Mouse (Mus musculus) midbrain, embryonic 15.5 days (tissue): ENCODE measurements at regions not wholly inside any gene's neighbourhood (a gene's known extent, or its start where the extent isn't known, plus 50 kb on each side); places are given as distances from the start of the nearest gene placed in this dataset.

ENCODE experiments used
- ATAC-seq: fragments of 200-750 bp; cut with Nextera tagmentation; replicated peaks from 2 replicates; pipeline ENCODE4 v1.8.0; 2017; ENCODE audit warnings: moderate TSS enrichment
- H3K27ac ChIP-seq: fragments of 300-500 bp; sonication (generic); 2 replicates; pipeline ENCODE4 v1.5.1; 2015; ENCODE audit warnings: mild to moderate bottlenecking, inconsistent platforms
- H3K27me3 ChIP-seq: fragments of 300-500 bp; sonication (generic); replicated peaks from 2 replicates; pipeline ENCODE4 v1.6.1; 2015; ENCODE audit warnings: inconsistent platforms
- H3K36me3 ChIP-seq: fragments of 300-500 bp; sonication (generic); replicated peaks from 2 replicates; pipeline ENCODE4 v1.6.1; 2015; ENCODE audit warnings: inconsistent platforms
- H3K4me1 ChIP-seq: fragments of 300-500 bp; sonication (generic); 2 replicates; pipeline ENCODE4 v1.6.1; 2015; ENCODE audit warnings: inconsistent platforms
- H3K4me2 ChIP-seq: fragments of 300-500 bp; sonication (generic); 2 replicates; pipeline ENCODE4 v1.6.1; 2015; ENCODE audit warnings: inconsistent platforms, mild to moderate bottlenecking, moderate library complexity
- H3K4me3 ChIP-seq: fragments of 300-500 bp; sonication (generic); 2 replicates; pipeline ENCODE4 v1.5.1; 2015; ENCODE audit warnings: mild to moderate bottlenecking, inconsistent platforms
- H3K9ac ChIP-seq: fragments of 300-500 bp; sonication (generic); 2 replicates; pipeline ENCODE4 v1.6.1; 2015; ENCODE audit warnings: mild to moderate bottlenecking, inconsistent platforms
- H3K9me3 ChIP-seq: fragments of 300-500 bp; sonication (generic); 2 replicates; pipeline ENCODE4 v1.6.1; 2016; ENCODE audit warnings: inconsistent platforms
- WGBS: fragments of 180-500 bp; shearing (Covaris S2); methylation state at CpG from one replicate; pipeline ENCODE4 v1.1.7; 2015; ENCODE audit warnings: mixed read lengths; 5-methylcytosine and 5-hydroxymethylcytosine counted together

- peak overlapping the region; percentile 68 for H3K27ac ChIP-seq
- WGBS: 76% methylated on average over 11 of the region's 11 CpGs
- no peak overlapping the region for H3K4me3 ChIP-seq
- H3K4me1 ChIP-seq: peaks cover 23% of the 10 kb centered on the region
- H3K9ac ChIP-seq: no peak overlapping the region
- 0 out of 2 replicates have a peak, but pooled peaks cover 5% of the 10 kb centered on the region for H3K9me3 ChIP-seq
- no peak overlapping the region for H3K4me2 ChIP-seq
- H3K36me3 ChIP-seq: no peaks in the 10 kb centered on the region
- no peaks in the 10 kb centered on the region for H3K27me3 ChIP-seq
- no peak for ATAC-seq
These were observed 96.9 kb upstream of the Smarca2 start for GRCm38 (mm10) chr19:26507986-26508385.

DNA sequence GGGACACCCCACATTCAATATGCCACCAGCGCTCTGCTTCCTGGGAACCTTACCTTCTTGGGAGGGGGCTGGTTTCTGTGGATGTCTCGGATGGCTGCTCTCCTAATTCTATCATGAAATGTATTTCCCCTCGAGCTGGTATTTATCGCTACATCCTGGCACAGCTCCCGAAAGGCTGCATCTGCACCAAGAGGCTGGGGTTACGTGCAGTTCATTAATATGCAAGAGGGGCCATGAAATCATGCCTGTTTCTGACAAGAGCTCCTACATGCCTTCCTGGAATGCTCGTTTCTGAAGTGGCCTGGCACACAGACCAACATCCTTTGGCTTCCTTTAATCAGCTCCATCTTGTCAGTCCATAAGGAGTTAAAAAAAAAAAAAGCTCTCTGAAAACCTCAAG, 96.2 kb upstream of the Smarca2 start:
- ATAC-seq: peak; percentile 53; the same call in 1 of the 2 replicates
- Histone ChIP-seq H3K4me2 (peak overlapping the region; percentile 28), H3K27ac (peak overlapping the region; percentile 68), H3K27me3 (no peaks in the 10 kb centered on the region), H3K9me3 (0 out of 2 replicates have a peak, but pooled peaks cover 5% of the 10 kb centered on the region), H3K4me1 (peaks cover 23% of the 10 kb centered on the region), H3K4me3 (no peak overlapping the region), H3K9ac (no peak overlapping the region), H3K36me3 (no peaks in the 10 kb centered on the region)
- WGBS: 22% methylated on average over 7 of the region's 7 CpGs

GRCm38 (mm10) chr19:26509240-26509639, 95.6 kb upstream of the Smarca2 start:
- no peaks in the 10 kb centered on the region for H3K27me3 ChIP-seq
- no peak overlapping the region for H3K9ac ChIP-seq
- H3K4me1 ChIP-seq: peaks cover 23% of the 10 kb centered on the region
- no peaks in the 10 kb centered on the region for H3K36me3 ChIP-seq
- 62% methylated on average over 2 of the region's 2 CpGs for WGBS
- no peak overlapping the region for H3K4me3 ChIP-seq
- H3K9me3 ChIP-seq: 0 out of 2 replicates have a peak, but pooled peaks cover 5% of the 10 kb centered on the region
- peak; percentile 37; the same call in 1 of the 2 replicates for ATAC-seq
- H3K4me2 ChIP-seq: no peak overlapping the region
- peak overlapping the region; percentile 68 for H3K27ac ChIP-seq

GRCm38 (mm10) chr19:26510185-26510584, 94.7 kb upstream of the Smarca2 start:
- Histone ChIP-seq H3K27ac (peak overlapping the region; percentile 68), H3K9me3 (0 out of 2 replicates have a peak, but pooled peaks cover 2% of the 10 kb centered on the region), H3K4me2 (no peak overlapping the region), H3K4me3 (no peak overlapping the region), H3K27me3 (no peaks in the 10 kb centered on the region), H3K36me3 (no peaks in the 10 kb centered on the region), H3K4me1 (peaks cover 23% of the 10 kb centered on the region), H3K9ac (no peak overlapping the region)
- 69% methylated on average over 12 of the region's 12 CpGs for WGBS
- ATAC-seq: no peak; the same call in 1 of the 2 replicates

DNA sequence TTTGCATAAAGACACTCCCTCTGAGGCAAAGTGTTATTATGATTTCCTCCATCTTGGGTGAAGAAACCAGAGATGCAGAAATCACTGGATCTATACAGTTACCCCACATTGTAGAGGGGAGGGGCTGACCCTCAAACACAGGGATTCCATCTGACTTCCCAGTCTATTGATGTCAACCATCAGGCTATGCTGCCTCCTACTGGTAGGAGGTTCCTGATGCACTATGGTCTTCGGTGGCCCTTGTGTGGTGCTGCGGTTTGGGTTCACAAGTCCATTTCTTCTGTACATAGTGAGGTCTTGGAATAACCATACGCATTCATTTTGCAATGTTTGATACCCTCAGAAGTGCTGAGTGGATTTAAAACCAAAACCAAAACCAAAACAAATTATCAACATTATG, 94.0 kb upstream of the Smarca2 start:
- H3K4me1 ChIP-seq: peaks cover 23% of the 10 kb centered on the region
- ATAC-seq: no peak
- H3K36me3 ChIP-seq: no peaks in the 10 kb centered on the region
- no peak overlapping the region for H3K4me2 ChIP-seq
- no peaks in the 10 kb centered on the region for H3K9me3 ChIP-seq
- WGBS: 94% methylated on average over 3 of the region's 3 CpGs
- H3K27me3 ChIP-seq: no peaks in the 10 kb centered on the region
- no peak overlapping the region for H3K9ac ChIP-seq
- H3K4me3 ChIP-seq: no peak overlapping the region
- H3K27ac ChIP-seq: no peak overlapping the region

DNA sequence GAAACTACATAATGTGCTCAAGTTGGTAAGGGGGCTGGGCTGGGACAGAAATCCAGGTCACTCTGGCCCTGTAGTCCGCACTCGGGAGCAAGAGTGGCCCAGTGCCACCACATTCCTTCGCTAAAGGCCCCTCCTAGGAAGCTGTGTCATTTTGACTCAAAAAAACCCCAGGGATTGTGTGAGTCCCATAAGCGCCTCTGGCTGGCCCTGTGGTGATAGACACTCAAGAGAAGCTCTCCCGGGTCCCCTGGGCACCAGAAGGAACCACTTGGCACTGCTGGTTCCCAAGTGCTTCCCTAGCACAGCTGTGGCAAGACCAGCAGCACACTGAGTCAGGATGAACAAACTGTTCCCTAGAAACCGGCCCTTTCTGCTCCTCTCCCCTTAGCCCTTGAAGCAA, 93.1 kb upstream of the Smarca2 start:
- H3K9ac ChIP-seq: no peak overlapping the region
- H3K4me3 ChIP-seq: no peak overlapping the region
- 73% methylated on average over 6 of the region's 6 CpGs for WGBS
- no peaks in the 10 kb centered on the region for H3K9me3 ChIP-seq
- no peaks in the 10 kb centered on the region for H3K27me3 ChIP-seq
- H3K4me2 ChIP-seq: no peak overlapping the region
- peaks cover 23% of the 10 kb centered on the region for H3K4me1 ChIP-seq
- H3K36me3 ChIP-seq: no peaks in the 10 kb centered on the region
- H3K27ac ChIP-seq: no peak overlapping the region
- ATAC-seq: 0 out of 2 replicates have a peak, but pooled peaks have one; percentile 48

DNA sequence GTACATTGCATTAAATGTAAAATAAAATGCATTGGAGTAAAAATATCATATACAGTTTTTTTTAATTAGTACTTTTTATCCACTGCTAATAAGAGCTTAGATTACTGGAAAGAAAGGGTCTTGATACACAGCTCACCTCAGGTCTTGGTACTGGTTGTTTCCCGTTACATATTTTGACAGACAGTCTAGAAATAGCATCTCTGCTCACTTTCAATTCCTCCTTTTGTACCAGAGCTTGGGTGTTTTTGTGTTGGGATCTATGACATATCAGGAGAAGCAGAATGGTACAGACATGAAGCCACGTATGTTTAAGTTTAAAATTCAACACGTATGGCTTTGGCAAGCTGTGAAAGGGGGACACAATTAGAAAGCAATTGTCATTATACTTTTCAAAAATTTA, 80.3 kb upstream of the Smarca2 start:
- no peaks in the 10 kb centered on the region for H3K9me3 ChIP-seq
- WGBS: 87% methylated on average over 3 of the region's 3 CpGs
- H3K27me3 ChIP-seq: 0 out of 2 replicates have a peak, but pooled peaks cover 3% of the 10 kb centered on the region
- no peaks in the 10 kb centered on the region for H3K36me3 ChIP-seq
- ATAC-seq: no peak
- no peak overlapping the region for H3K4me3 ChIP-seq
- no peak overlapping the region for H3K9ac ChIP-seq
- H3K4me2 ChIP-seq: no peak overlapping the region
- peaks cover 8% of the 10 kb centered on the region for H3K4me1 ChIP-seq
- no peak overlapping the region for H3K27ac ChIP-seq

- 90% methylated on average over 4 of the region's 4 CpGs for WGBS
- Histone ChIP-seq H3K4me2 (no peak overlapping the region), H3K9ac (no peak overlapping the region), H3K27ac (no peak overlapping the region), H3K36me3 (no peaks in the 10 kb centered on the region), H3K4me1 (peaks cover 16% of the 10 kb centered on the region), H3K27me3 (no peaks in the 10 kb centered on the region), H3K9me3 (no peaks in the 10 kb centered on the region), H3K4me3 (no peak overlapping the region)
- ATAC-seq: no peak
These were observed 73.5 kb upstream of the Smarca2 start for GRCm38 (mm10) chr19:26531390-26531789.

GRCm38 (mm10) chr19:26532509-26532908, 72.3 kb upstream of the Smarca2 start:
- no peak overlapping the region for H3K9ac ChIP-seq
- H3K4me3 ChIP-seq: no peak overlapping the region
- peaks cover 16% of the 10 kb centered on the region for H3K4me1 ChIP-seq
- WGBS: 65% methylated on average over 6 of the region's 6 CpGs
- 0 out of 2 replicates have a peak, but pooled peaks have one; percentile 30 for ATAC-seq
- no peaks in the 10 kb centered on the region for H3K27me3 ChIP-seq
- H3K27ac ChIP-seq: peak overlapping the region; percentile 37; the same call in 1 of the 2 replicates
- H3K36me3 ChIP-seq: no peaks in the 10 kb centered on the region
- no peaks in the 10 kb centered on the region for H3K9me3 ChIP-seq
- no peak overlapping the region for H3K4me2 ChIP-seq

DNA sequence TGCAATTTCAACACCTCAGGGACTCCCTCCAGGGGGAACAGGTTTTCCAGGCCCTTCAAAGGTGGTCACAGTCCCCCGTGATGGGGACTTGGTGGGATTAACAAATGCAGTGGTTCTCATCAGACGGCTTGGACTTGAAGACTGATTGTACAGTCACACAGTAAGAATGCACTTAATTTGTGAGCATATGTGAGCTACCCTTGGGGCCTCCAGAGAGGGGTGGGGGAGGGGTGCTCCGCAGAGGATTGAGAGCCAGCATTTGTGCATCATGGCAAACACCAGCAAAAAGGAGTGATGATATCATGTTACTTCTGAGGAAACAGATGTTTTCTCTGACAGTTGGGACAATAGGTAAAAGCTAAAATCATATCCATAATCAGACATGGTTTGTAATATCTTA, 59.2 kb upstream of the Smarca2 start:
- Histone ChIP-seq H3K36me3 (no peaks in the 10 kb centered on the region), H3K4me1 (no peaks in the 10 kb centered on the region), H3K27ac (no peak overlapping the region), H3K4me2 (no peak overlapping the region), H3K9me3 (no peaks in the 10 kb centered on the region), H3K27me3 (no peaks in the 10 kb centered on the region), H3K9ac (no peak overlapping the region), H3K4me3 (no peak overlapping the region)
- 63% methylated on average over 3 of the region's 3 CpGs for WGBS
- ATAC-seq: no peak

DNA sequence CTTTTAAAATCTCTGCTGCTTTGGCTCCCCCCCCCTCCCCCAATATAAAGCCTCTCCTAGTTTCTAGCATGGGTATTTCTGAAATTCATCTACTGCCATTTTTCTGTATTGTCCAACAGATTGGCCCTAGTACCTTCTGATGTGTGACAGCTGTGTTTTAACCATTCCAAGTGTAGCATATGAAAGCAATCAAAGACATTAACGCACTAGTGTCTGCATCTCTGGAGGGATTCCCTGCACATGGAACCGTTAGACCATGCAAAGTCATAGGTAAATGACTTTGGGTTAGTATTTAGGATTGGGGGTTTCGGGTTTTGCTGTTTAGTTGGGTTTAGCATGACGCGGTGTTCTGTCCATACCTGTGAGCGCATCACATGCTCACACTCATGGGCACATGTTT, 57.3 kb upstream of the Smarca2 start:
- Histone ChIP-seq H3K4me2 (no peak overlapping the region), H3K9ac (no peak overlapping the region), H3K4me3 (no peak overlapping the region), H3K27me3 (no peaks in the 10 kb centered on the region), H3K4me1 (no peaks in the 10 kb centered on the region), H3K36me3 (no peaks in the 10 kb centered on the region), H3K9me3 (no peaks in the 10 kb centered on the region), H3K27ac (no peak overlapping the region)
- ATAC-seq: no peak
- WGBS: 93% methylated on average over 6 of the region's 6 CpGs

- Histone ChIP-seq H3K27ac (no peak overlapping the region), H3K9ac (no peak overlapping the region), H3K27me3 (no peaks in the 10 kb centered on the region), H3K4me2 (no peak overlapping the region), H3K4me1 (no peaks in the 10 kb centered on the region), H3K36me3 (no peaks in the 10 kb centered on the region), H3K4me3 (no peak overlapping the region), H3K9me3 (no peaks in the 10 kb centered on the region)
- WGBS: 80% methylated on average over 14 of the region's 14 CpGs
- ATAC-seq: no peak
These were observed 56.1 kb upstream of the Smarca2 start for GRCm38 (mm10) chr19:26548562-26549270.

DNA sequence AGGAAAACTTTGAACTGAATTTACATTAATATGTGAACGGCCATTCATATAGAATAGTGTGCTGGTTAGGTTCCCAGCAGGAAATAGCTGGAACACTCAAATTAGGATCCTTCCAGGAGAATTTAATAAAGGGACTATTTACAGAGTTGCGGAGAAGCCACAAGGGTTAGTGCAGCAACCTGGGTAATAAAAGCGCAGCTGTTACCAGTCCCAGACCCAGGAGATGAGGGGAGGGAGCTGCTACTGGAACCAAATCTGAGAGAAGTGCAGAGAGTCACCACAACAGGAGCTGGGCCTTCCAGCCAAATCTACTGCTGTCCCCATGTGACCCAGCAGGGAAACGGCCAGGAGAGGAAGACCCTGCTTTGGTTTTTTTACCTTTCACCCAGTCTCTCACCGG, 54.6 kb upstream of the Smarca2 start:
- no peaks in the 10 kb centered on the region for H3K9me3 ChIP-seq
- H3K9ac ChIP-seq: no peak overlapping the region
- no peak overlapping the region for H3K4me3 ChIP-seq
- WGBS: 66% methylated on average over 5 of the region's 5 CpGs
- H3K4me2 ChIP-seq: no peak overlapping the region
- H3K27ac ChIP-seq: no peak overlapping the region
- H3K4me1 ChIP-seq: no peaks in the 10 kb centered on the region
- no peak for ATAC-seq
- no peaks in the 10 kb centered on the region for H3K36me3 ChIP-seq
- H3K27me3 ChIP-seq: no peaks in the 10 kb centered on the region
